Mouse (Mus musculus): Measurements from ENCODE around the gene Ints3.

Gene Ints3

GRCm38 (mm10) chr3:90392661-90393060, 40.8 kb downstream of the Ints3 start:
- Histone ChIP-seq H3K27me3 (ENCODE audit: insufficient read depth, low read length) (peaks cover 15% of the 10 kb centered on the region), H3K9me3 (ENCODE audit: low read length) (no peaks in the 10 kb centered on the region), H3K4me1 (replicated peaks; ENCODE audit: low read depth, low read length) (peaks cover 59% of the 10 kb centered on the region), H3K4me3 (replicated peaks; ENCODE audit: low read length) (no peak overlapping the region), H3K36me3 (ENCODE audit: insufficient read depth, low read length) (peaks cover 85% of the 10 kb centered on the region)
- TF ChIP-seq CTCF (conservative IDR thresholded peaks at IDR 0.05; ENCODE audit: low read length) (no peak), POU5F1 (IDR thresholded peaks at IDR 0.05; ENCODE audit: borderline replicate concordance, low read length) (no peak), NANOG (IDR thresholded peaks at IDR 0.05; ENCODE audit: borderline replicate concordance, low read length) (no peak)

GRCm38 (mm10) chr3:90391941-90392340, 41.5 kb downstream of the Ints3 start:
- Histone ChIP-seq H3K9me3 (ENCODE audit: low read length) (no peaks in the 10 kb centered on the region), H3K4me3 (replicated peaks; ENCODE audit: low read length) (no peak overlapping the region), H3K27me3 (ENCODE audit: insufficient read depth, low read length) (peaks cover 18% of the 10 kb centered on the region), H3K36me3 (ENCODE audit: insufficient read depth, low read length) (peaks cover 85% of the 10 kb centered on the region), H3K4me1 (replicated peaks; ENCODE audit: low read depth, low read length) (peaks cover 62% of the 10 kb centered on the region)
- TF ChIP-seq POU5F1 (IDR thresholded peaks at IDR 0.05; ENCODE audit: borderline replicate concordance, low read length) = no peak
- no peak for TF ChIP-seq CTCF (conservative IDR thresholded peaks at IDR 0.05; ENCODE audit: low read length)
- no peak for TF ChIP-seq NANOG (IDR thresholded peaks at IDR 0.05; ENCODE audit: borderline replicate concordance, low read length)

- H3K36me3 ChIP-seq (ENCODE audit: insufficient read depth, low read length) = peaks cover 84% of the 10 kb centered on the region
- peak overlapping the region; percentile 89; the same call in 1 of the 2 replicates for H3K4me3 ChIP-seq (replicated peaks; ENCODE audit: low read length)
- TF ChIP-seq NANOG (IDR thresholded peaks at IDR 0.05; ENCODE audit: borderline replicate concordance, low read length) (no peak), POU5F1 (IDR thresholded peaks at IDR 0.05; ENCODE audit: borderline replicate concordance, low read length) (no peak), CTCF (conservative IDR thresholded peaks at IDR 0.05; ENCODE audit: low read length) (no peak)
- H3K27me3 ChIP-seq (ENCODE audit: insufficient read depth, low read length) = peaks cover 18% of the 10 kb centered on the region
- H3K4me1 ChIP-seq (replicated peaks; ENCODE audit: low read depth, low read length) = peaks cover 64% of the 10 kb centered on the region
- H3K9me3 ChIP-seq (ENCODE audit: low read length) = no peaks in the 10 kb centered on the region
These were observed 42.4 kb downstream of the Ints3 start for GRCm38 (mm10) chr3:90391004-90391403.

- Histone ChIP-seq H3K9me3 (ENCODE audit: low read length) (no peaks in the 10 kb centered on the region), H3K4me1 (replicated peaks; ENCODE audit: low read depth, low read length) (peaks cover 75% of the 10 kb centered on the region), H3K36me3 (ENCODE audit: insufficient read depth, low read length) (peaks cover 79% of the 10 kb centered on the region), H3K27me3 (ENCODE audit: insufficient read depth, low read length) (peaks cover 18% of the 10 kb centered on the region), H3K4me3 (replicated peaks; ENCODE audit: low read length) (peak within 1 kb of the TSS; percentile 89)
- TF ChIP-seq POU5F1 (IDR thresholded peaks at IDR 0.05; ENCODE audit: borderline replicate concordance, low read length) = no peak
- TF ChIP-seq CTCF (conservative IDR thresholded peaks at IDR 0.05; ENCODE audit: low read length) = no peak
- no peak for TF ChIP-seq NANOG (IDR thresholded peaks at IDR 0.05; ENCODE audit: borderline replicate concordance, low read length)
These were observed 43.6 kb downstream of the Ints3 start, which contains the start of gene Slc27a3 for GRCm38 (mm10) chr3:90389511-90390490. TSS of gene Slc27a3 (minus strand) at chr3:90389938.

- no peaks in the 10 kb centered on the region for H3K9me3 ChIP-seq (ENCODE audit: low read length)
- H3K36me3 ChIP-seq (ENCODE audit: insufficient read depth, low read length) = peaks cover 76% of the 10 kb centered on the region
- no peak for TF ChIP-seq POU5F1 (IDR thresholded peaks at IDR 0.05; ENCODE audit: borderline replicate concordance, low read length)
- TF ChIP-seq NANOG (IDR thresholded peaks at IDR 0.05; ENCODE audit: borderline replicate concordance, low read length) = no peak
- no peak for TF ChIP-seq CTCF (conservative IDR thresholded peaks at IDR 0.05; ENCODE audit: low read length)
- H3K27me3 ChIP-seq (ENCODE audit: insufficient read depth, low read length) = peaks cover 18% of the 10 kb centered on the region
- H3K4me1 ChIP-seq (replicated peaks; ENCODE audit: low read depth, low read length) = peaks cover 82% of the 10 kb centered on the region
- peak overlapping the region; percentile 89 for H3K4me3 ChIP-seq (replicated peaks; ENCODE audit: low read length)
These were observed 44.5 kb downstream of the Ints3 start for GRCm38 (mm10) chr3:90388726-90389510.

- Histone ChIP-seq H3K4me1 (replicated peaks; ENCODE audit: low read depth, low read length) (peaks cover 86% of the 10 kb centered on the region), H3K36me3 (ENCODE audit: insufficient read depth, low read length) (peaks cover 73% of the 10 kb centered on the region), H3K27me3 (ENCODE audit: insufficient read depth, low read length) (peaks cover 18% of the 10 kb centered on the region), H3K9me3 (ENCODE audit: low read length) (no peaks in the 10 kb centered on the region), H3K4me3 (replicated peaks; ENCODE audit: low read length) (peak overlapping the region; percentile 89)
- TF ChIP-seq POU5F1 (IDR thresholded peaks at IDR 0.05; ENCODE audit: borderline replicate concordance, low read length) (no peak), NANOG (IDR thresholded peaks at IDR 0.05; ENCODE audit: borderline replicate concordance, low read length) (no peak), CTCF (conservative IDR thresholded peaks at IDR 0.05; ENCODE audit: low read length) (no peak)
These were observed 45.2 kb downstream of the Ints3 start for GRCm38 (mm10) chr3:90388192-90388591.

GRCm38 (mm10) chr3:90387483-90387882, 45.9 kb downstream of the Ints3 start:
- H3K4me1 ChIP-seq (replicated peaks; ENCODE audit: low read depth, low read length) = peaks cover 84% of the 10 kb centered on the region
- TF ChIP-seq NANOG (IDR thresholded peaks at IDR 0.05; ENCODE audit: borderline replicate concordance, low read length) (no peak), CTCF (conservative IDR thresholded peaks at IDR 0.05; ENCODE audit: low read length) (no peak), POU5F1 (IDR thresholded peaks at IDR 0.05; ENCODE audit: borderline replicate concordance, low read length) (no peak)
- peaks cover 66% of the 10 kb centered on the region for H3K36me3 ChIP-seq (ENCODE audit: insufficient read depth, low read length)
- H3K9me3 ChIP-seq (ENCODE audit: low read length) = no peaks in the 10 kb centered on the region
- peak overlapping the region; percentile 46 for H3K4me3 ChIP-seq (replicated peaks; ENCODE audit: low read length)
- peaks cover 18% of the 10 kb centered on the region for H3K27me3 ChIP-seq (ENCODE audit: insufficient read depth, low read length)

- peak overlapping the region; percentile 46 for H3K4me3 ChIP-seq (replicated peaks; ENCODE audit: low read length)
- H3K36me3 ChIP-seq (ENCODE audit: insufficient read depth, low read length) = peaks cover 59% of the 10 kb centered on the region
- TF ChIP-seq NANOG (IDR thresholded peaks at IDR 0.05; ENCODE audit: borderline replicate concordance, low read length) = no peak
- no peak for TF ChIP-seq POU5F1 (IDR thresholded peaks at IDR 0.05; ENCODE audit: borderline replicate concordance, low read length)
- no peak for TF ChIP-seq CTCF (conservative IDR thresholded peaks at IDR 0.05; ENCODE audit: low read length)
- peaks cover 83% of the 10 kb centered on the region for H3K4me1 ChIP-seq (replicated peaks; ENCODE audit: low read depth, low read length)
- H3K9me3 ChIP-seq (ENCODE audit: low read length) = no peaks in the 10 kb centered on the region
- peaks cover 18% of the 10 kb centered on the region for H3K27me3 ChIP-seq (ENCODE audit: insufficient read depth, low read length)
These were observed 46.6 kb downstream of the Ints3 start for GRCm38 (mm10) chr3:90386817-90387216.

All from E14TG2a.4 (cell line).